Mouse (Mus musculus) forebrain, embryonic 11.5 days (tissue): ENCODE results near the gene Chit1. TPM values are rescaled to one million over a fixed set of nuclear protein-coding genes. Genes with fewer than 3 reads are reported as not detected.

Experiments used
- polyA plus RNA-seq: library from polyadenylated mRNA; unstranded; fragments of >200 nt; fragmentation: Nextera tagmentation; extraction: Ambion mirVana; gene quantifications from 2 replicates; pipeline ENCODE4 v1.2.1, GENCODE M21; 2014

Chit1 gene
- polyA plus RNA-seq, 1 experiment from 2014 or later, result not detected

Other genes with a start within 250 kb of the Chit1 start
- 2.5 and 2.6 TPM in 2 replicates for gene Optc, start 203.2 kb upstream of the Chit1 start, polyA plus RNA-seq
- gene Prelp, start 189.8 kb upstream of the Chit1 start, polyA plus RNA-seq, result 1.2 and 1.4 TPM in 2 replicates
- 2.2 and 3.6 TPM in 2 replicates for gene Fmod, start 74.0 kb upstream of the Chit1 start, polyA plus RNA-seq
- gene Btg2, start 32.1 kb upstream of the Chit1 start, polyA plus RNA-seq, result 110 TPM in 2 replicates
- gene Chil1, start 70.9 kb downstream of the Chit1 start, polyA plus RNA-seq, result 0.27 and 0.65 TPM in 2 replicates
- gene Mybph, start 82.2 kb downstream of the Chit1 start, polyA plus RNA-seq, result not detected in 2 replicates
- gene Adora1, start 124.2 kb downstream of the Chit1 start, polyA plus RNA-seq, result 0.59 and 0.84 TPM in 2 replicates
- gene Myog, start 178.7 kb downstream of the Chit1 start, polyA plus RNA-seq, result not detected in 2 replicates
- 1.7 and 2.5 TPM in 2 replicates for gene Ppfia4, start 221.7 kb downstream of the Chit1 start, polyA plus RNA-seq